Mouse (Mus musculus): ENCODE data around the gene Ckm. TPM values are rescaled to one million over a fixed set of nuclear protein-coding genes. Genes with fewer than 3 reads are reported as not detected.

Gene Ckm
- polyA plus RNA-seq, 2 experiments: 0.12 to 0.19 TPM

GRCm38 (mm10) chr7:19469404-19469803 lies 64.8 kb downstream of the Ckm start:
- Histone ChIP-seq H3K9ac (replicated peaks) (no peak overlapping the region), H3K27me3 (ENCODE audit: control insufficient read depth, insufficient read depth, low read length) (peaks cover 22% of the 10 kb centered on the region), H3K36me3 (replicated peaks; ENCODE audit: control insufficient read depth, insufficient read depth, low read depth) (no peaks in the 10 kb centered on the region), H3K27ac (no peak overlapping the region), H3K9me3 (ENCODE audit: control insufficient read depth, low read length) (no peaks in the 10 kb centered on the region), H3K4me2 (ENCODE audit: low read depth) (no peak overlapping the region), H3K4me1 (replicated peaks; ENCODE audit: control insufficient read depth in 2 of 2, insufficient read depth in 2 of 2, low read length in 1 of 2) (peaks cover 0 to 6% of the 10 kb centered on the region in 2 experiments; a peak in 2 of 4 replicates), H3K4me3 (ENCODE audit: insufficient read depth in 1 of 2, low read depth in 2 of 2, low read length in 2 of 2) (no peak overlapping the region)
- TF ChIP-seq EP300 (IDR thresholded peaks at IDR 0.05; ENCODE audit: low read depth) (no peak), CTCF (IDR thresholded peaks at IDR 0.05; ENCODE audit: low read depth) (no peak)
- ATAC-seq (ENCODE audit: insufficient read depth) (no peak), DNase-seq (ENCODE audit: low read depth in 3 of 3, low spot score in 3 of 3) (no peak)
- WGBS (ENCODE audit: insufficient replicate concordance): 78% methylated on average over 23 of the region's 23 CpGs

DNA sequence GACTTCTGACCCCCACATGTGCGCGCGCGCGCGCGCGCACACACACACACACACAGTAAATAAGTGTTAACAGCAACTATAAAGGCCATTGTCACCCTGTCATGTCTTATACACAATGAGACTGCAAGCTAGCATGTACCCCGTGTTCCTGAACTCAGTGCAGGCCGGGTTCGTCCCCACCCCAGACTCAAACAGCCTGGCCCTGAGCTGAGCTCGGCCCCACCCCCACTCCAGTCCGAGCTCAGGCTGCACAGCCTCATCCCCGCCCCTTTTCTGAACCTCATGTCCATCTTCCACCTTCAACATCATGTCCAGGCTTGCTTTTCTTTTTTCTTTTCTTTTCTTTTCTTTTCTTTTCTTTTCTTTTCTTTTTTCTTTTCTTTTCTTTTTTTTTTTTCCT lies 65.7 kb downstream of the Ckm start:
- TF ChIP-seq EP300 (IDR thresholded peaks at IDR 0.05; ENCODE audit: low read depth): no peak
- no peak for TF ChIP-seq CTCF (IDR thresholded peaks at IDR 0.05; ENCODE audit: low read depth)
- Histone ChIP-seq H3K27ac (no peak overlapping the region), H3K4me1 (replicated peaks; ENCODE audit: control insufficient read depth in 2 of 2, insufficient read depth in 2 of 2, low read length in 1 of 2) (peaks cover 0 to 7% of the 10 kb centered on the region in 2 experiments; a peak in 2 of 4 replicates), H3K4me3 (ENCODE audit: insufficient read depth in 1 of 2, low read depth in 2 of 2, low read length in 2 of 2) (no peak overlapping the region), H3K4me2 (ENCODE audit: low read depth) (no peak overlapping the region), H3K9me3 (ENCODE audit: control insufficient read depth, low read length) (no peaks in the 10 kb centered on the region), H3K36me3 (replicated peaks; ENCODE audit: control insufficient read depth, insufficient read depth, low read depth) (no peaks in the 10 kb centered on the region), H3K9ac (replicated peaks) (no peak overlapping the region), H3K27me3 (ENCODE audit: control insufficient read depth, insufficient read depth, low read length) (peaks cover 29% of the 10 kb centered on the region)
- DNase-seq (ENCODE audit: low read depth in 3 of 3, low spot score in 3 of 3) (no peak), ATAC-seq (ENCODE audit: insufficient read depth) (no peak)
- WGBS (ENCODE audit: insufficient replicate concordance): 57% methylated on average over 14 of the region's 14 CpGs

GRCm38 (mm10) chr7:19472403-19472802 lies 67.8 kb downstream of the Ckm start:
- H3K4me3 ChIP-seq (ENCODE audit: insufficient read depth in 1 of 2, low read depth in 2 of 2, low read length in 2 of 2): no peak overlapping the region
- TF ChIP-seq EP300 (IDR thresholded peaks at IDR 0.05; ENCODE audit: low read depth) (no peak), CTCF (IDR thresholded peaks at IDR 0.05; ENCODE audit: low read depth) (no peak)
- DNase-seq (ENCODE audit: low read depth in 3 of 3, low spot score in 3 of 3): no peak

More at GRCm38 (mm10) chr7:19472403-19472802, 67.8 kb downstream of the Ckm start:
- 15% methylated on average over 4 of the region's 4 CpGs for WGBS (ENCODE audit: insufficient replicate concordance)
- peaks cover 0 to 7% of the 10 kb centered on the region in 2 experiments; a peak in 2 of 4 replicates for H3K4me1 ChIP-seq (replicated peaks; ENCODE audit: control insufficient read depth in 2 of 2, insufficient read depth in 2 of 2, low read length in 1 of 2)
- no peak overlapping the region for H3K27ac ChIP-seq
- peaks cover 29% of the 10 kb centered on the region for H3K27me3 ChIP-seq (ENCODE audit: control insufficient read depth, insufficient read depth, low read length)
- ATAC-seq (ENCODE audit: insufficient read depth): peak; percentile 45
- peak overlapping the region; percentile 28; the same call in 1 of the 2 replicates for H3K4me2 ChIP-seq (ENCODE audit: low read depth)
- no peaks in the 10 kb centered on the region for H3K36me3 ChIP-seq (replicated peaks; ENCODE audit: control insufficient read depth, insufficient read depth, low read depth)
- H3K9me3 ChIP-seq (ENCODE audit: control insufficient read depth, low read length): no peaks in the 10 kb centered on the region
- H3K9ac ChIP-seq (replicated peaks): no peak overlapping the region

MicroRNAs encoded within 50 kb of the gene (microRNA counts, 519-probe panel; counts per million panel counts)
- 69.9 counts per million for microRNA mmu-miR-343

Small RNA genes lying within 50 kb of the gene (microRNA-seq; reads per million reads assigned to microRNA genes)
- not detected for gene Mir343

Other genes starting within 250 kb of the Ckm start
- gene Gipr, start 238.6 kb upstream of the Ckm start, polyA plus RNA-seq (2012; rRNA removed): 0.05 and 0.16 TPM in 2 replicates
- 0.10 TPM in 1 of 2 replicates, not detected in the other for gene Gipr, start 238.6 kb upstream of the Ckm start, polyA plus RNA-seq (2014; fragmentation: Nextera tagmentation; extraction: Ambion mirVana)
- gene Eml2, start 228.4 kb upstream of the Ckm start, polyA plus RNA-seq (2012; rRNA removed): 6.1 and 7.3 TPM in 2 replicates
- 0.98 and 1.3 TPM in 2 replicates for gene Eml2, start 228.4 kb upstream of the Ckm start, polyA plus RNA-seq (2014; fragmentation: Nextera tagmentation; extraction: Ambion mirVana)
- 0.35 and 0.53 TPM in 2 replicates for gene Gpr4, start 192.2 kb upstream of the Ckm start, polyA plus RNA-seq (2012; rRNA removed)
- gene Gpr4, start 192.2 kb upstream of the Ckm start, polyA plus RNA-seq (2014; fragmentation: Nextera tagmentation; extraction: Ambion mirVana): 0.10 and 0.23 TPM in 2 replicates
- 8.3 and 9.1 TPM in 2 replicates for gene Opa3, start 176.4 kb upstream of the Ckm start, polyA plus RNA-seq (2012; rRNA removed)
- gene Opa3, start 176.4 kb upstream of the Ckm start, polyA plus RNA-seq (2014; fragmentation: Nextera tagmentation; extraction: Ambion mirVana): 12.8 and 14.6 TPM in 2 replicates
- gene Vasp, start 133.0 kb upstream of the Ckm start, polyA plus RNA-seq (2012; rRNA removed): 35.3 and 39.9 TPM in 2 replicates
- gene Vasp, start 133.0 kb upstream of the Ckm start, polyA plus RNA-seq (2014; fragmentation: Nextera tagmentation; extraction: Ambion mirVana): 25.5 and 31.0 TPM in 2 replicates
- gene Ppm1n, start 124.7 kb upstream of the Ckm start, polyA plus RNA-seq (2012; rRNA removed): 0.04 TPM in 1 of 2 replicates, not detected in the other
- not detected in 2 replicates for gene Ppm1n, start 124.7 kb upstream of the Ckm start, polyA plus RNA-seq (2014; fragmentation: Nextera tagmentation; extraction: Ambion mirVana)
- gene Rtn2, start 122.2 kb upstream of the Ckm start, polyA plus RNA-seq (2012; rRNA removed): 2.9 and 4.1 TPM in 2 replicates
- gene Rtn2, start 122.2 kb upstream of the Ckm start, polyA plus RNA-seq (2014; fragmentation: Nextera tagmentation; extraction: Ambion mirVana): 2.6 and 3.0 TPM in 2 replicates
- 0.03 and 0.04 TPM in 2 replicates for gene Fosb, start 94.7 kb upstream of the Ckm start, polyA plus RNA-seq (2012; rRNA removed)
- gene Fosb, start 94.7 kb upstream of the Ckm start, polyA plus RNA-seq (2014; fragmentation: Nextera tagmentation; extraction: Ambion mirVana): not detected in 2 replicates
- gene Ercc1, start 60.0 kb upstream of the Ckm start, polyA plus RNA-seq (2012; rRNA removed): 8.5 and 9.8 TPM in 2 replicates
- gene Ercc1, start 60.0 kb upstream of the Ckm start, polyA plus RNA-seq (2014; fragmentation: Nextera tagmentation; extraction: Ambion mirVana): 15.7 and 19.2 TPM in 2 replicates
- 4.5 and 6.7 TPM in 2 replicates for gene Cd3eap, start 45.3 kb upstream of the Ckm start, polyA plus RNA-seq (2012; rRNA removed)
- gene Cd3eap, start 45.3 kb upstream of the Ckm start, polyA plus RNA-seq (2014; fragmentation: Nextera tagmentation; extraction: Ambion mirVana): 7.2 and 7.8 TPM in 2 replicates
- 2.3 TPM in 2 replicates for gene Ppp1r13l, start 45.0 kb upstream of the Ckm start, polyA plus RNA-seq (2012; rRNA removed)
- gene Ppp1r13l, start 45.0 kb upstream of the Ckm start, polyA plus RNA-seq (2014; fragmentation: Nextera tagmentation; extraction: Ambion mirVana): 0.65 and 1.0 TPM in 2 replicates
- 11.7 and 12.3 TPM in 2 replicates for gene Ercc2, start 22.8 kb upstream of the Ckm start, polyA plus RNA-seq (2012; rRNA removed)
- gene Ercc2, start 22.8 kb upstream of the Ckm start, polyA plus RNA-seq (2014; fragmentation: Nextera tagmentation; extraction: Ambion mirVana): 4.6 and 5.5 TPM in 2 replicates
- 0.18 and 0.21 TPM in 2 replicates for gene Klc3, start 672 bp upstream of the Ckm start, polyA plus RNA-seq (2012; rRNA removed)
- gene Klc3, start 672 bp upstream of the Ckm start, polyA plus RNA-seq (2014; fragmentation: Nextera tagmentation; extraction: Ambion mirVana): 0.13 and 0.58 TPM in 2 replicates
- gene Mark4, start 54.0 kb downstream of the Ckm start, polyA plus RNA-seq (2012; rRNA removed): 2.4 and 2.5 TPM in 2 replicates
- gene Mark4, start 54.0 kb downstream of the Ckm start, polyA plus RNA-seq (2014; fragmentation: Nextera tagmentation; extraction: Ambion mirVana): 0.80 and 2.5 TPM in 2 replicates
- 1.7 and 1.9 TPM in 2 replicates for gene Exoc3l2, start 58.6 kb downstream of the Ckm start, polyA plus RNA-seq (2012; rRNA removed)
- 0.48 and 0.78 TPM in 2 replicates for gene Exoc3l2, start 58.6 kb downstream of the Ckm start, polyA plus RNA-seq (2014; fragmentation: Nextera tagmentation; extraction: Ambion mirVana)
- 2.0 and 2.7 TPM in 2 replicates for gene Bloc1s3, start 103.6 kb downstream of the Ckm start, polyA plus RNA-seq (2012; rRNA removed)
- gene Bloc1s3, start 103.6 kb downstream of the Ckm start, polyA plus RNA-seq (2014; fragmentation: Nextera tagmentation; extraction: Ambion mirVana): 0.39 and 0.56 TPM in 2 replicates
- gene Trappc6a, start 103.6 kb downstream of the Ckm start, polyA plus RNA-seq (2012; rRNA removed): 24.1 and 28.1 TPM in 2 replicates
- gene Trappc6a, start 103.6 kb downstream of the Ckm start, polyA plus RNA-seq (2014; fragmentation: Nextera tagmentation; extraction: Ambion mirVana): 40.0 and 40.2 TPM in 2 replicates
- gene Nkpd1, start 113.1 kb downstream of the Ckm start, polyA plus RNA-seq (2012; rRNA removed): 0.01 and 0.04 TPM in 2 replicates
- gene Nkpd1, start 113.1 kb downstream of the Ckm start, polyA plus RNA-seq (2014; fragmentation: Nextera tagmentation; extraction: Ambion mirVana): not detected in 2 replicates
- gene Ppp1r37, start 158.3 kb downstream of the Ckm start, polyA plus RNA-seq (2012; rRNA removed): 21.8 and 27.0 TPM in 2 replicates
- 1.5 and 2.0 TPM in 2 replicates for gene Ppp1r37, start 158.3 kb downstream of the Ckm start, polyA plus RNA-seq (2014; fragmentation: Nextera tagmentation; extraction: Ambion mirVana)
- gene Zfp296, start 172.5 kb downstream of the Ckm start, polyA plus RNA-seq (2012; rRNA removed): 0.66 and 0.96 TPM in 2 replicates
- gene Zfp296, start 172.5 kb downstream of the Ckm start, polyA plus RNA-seq (2014; fragmentation: Nextera tagmentation; extraction: Ambion mirVana): 0.38 and 0.41 TPM in 2 replicates
- gene Gemin7, start 172.8 kb downstream of the Ckm start, polyA plus RNA-seq (2012; rRNA removed): 34.8 and 39.6 TPM in 2 replicates
- gene Gemin7, start 172.8 kb downstream of the Ckm start, polyA plus RNA-seq (2014; fragmentation: Nextera tagmentation; extraction: Ambion mirVana): 83.1 and 91.6 TPM in 2 replicates
- gene Clasrp, start 199.7 kb downstream of the Ckm start, polyA plus RNA-seq (2012; rRNA removed): 21.3 and 23.3 TPM in 2 replicates
- 7.5 and 8.6 TPM in 2 replicates for gene Clasrp, start 199.7 kb downstream of the Ckm start, polyA plus RNA-seq (2014; fragmentation: Nextera tagmentation; extraction: Ambion mirVana)
- 1.0 and 1.1 TPM in 2 replicates for gene Relb, start 224.7 kb downstream of the Ckm start, polyA plus RNA-seq (2012; rRNA removed)
- 0.89 and 1.2 TPM in 2 replicates for gene Relb, start 224.7 kb downstream of the Ckm start, polyA plus RNA-seq (2014; fragmentation: Nextera tagmentation; extraction: Ambion mirVana)

All from liver, embryonic 14.5 days (tissue).